Mouse (Mus musculus) adrenal gland, adult 2 months (tissue): ENCODE data around the gene Tapt1. TPM values are rescaled to one million over a fixed set of nuclear protein-coding genes. Genes with fewer than 3 reads are reported as not detected.
"Not testable (repeated sequence)": the region's sequence is repeated elsewhere in the genome, so short reads cannot be mapped to it uniquely, and the experiment has no call there.

Experiments
- DNase-seq: peaks from one replicate; pipeline ENCODE4 v3.0.0; 2021
- polyA plus RNA-seq: library from polyadenylated mRNA; depleted of rRNA; stranded (reverse); fragments of >200 nt; gene quantifications from 2 replicates; pipeline ENCODE4 v1.2.3, GENCODE M21; 2012; rRNA removed
- total RNA-seq, 2 experiments: library from RNA; stranded (reverse); gene quantifications; 2 replicates each; pipeline ENCODE4 v1.2.3; 2021

Gene Tapt1
- total and polyA plus RNA-seq, 3 experiments = 22.6 to 64.1 (median 46.3) TPM

GRCm38 (mm10) chr5:44127487-44127886 is 98.9 kb downstream of the Tapt1 start:
- DNase-seq = no peak

GRCm38 (mm10) chr5:44126574-44126973 is 99.9 kb downstream of the Tapt1 start:
- not testable (repeated sequence) for DNase-seq

Other genes with a start within 250 kb of the Tapt1 start
- not detected for gene Fgfbp1, start 244.8 kb downstream of the Tapt1 start, total RNA-seq
- not detected in 2 replicates for gene Fgfbp1, start 244.8 kb downstream of the Tapt1 start, polyA plus RNA-seq
- 1 to 10 TPM; 1.6 to 3.3 TPM for gene Prom1, start 124.6 kb downstream of the Tapt1 start, total RNA-seq
- 0.15 and 0.20 TPM in 2 replicates for gene Prom1, start 124.6 kb downstream of the Tapt1 start, polyA plus RNA-seq